Mouse (Mus musculus) forebrain, postnatal 0 days (tissue): Measurements from ENCODE around the gene Olfr19. TPM values are rescaled to one million over a fixed set of nuclear protein-coding genes. Genes with fewer than 3 reads are reported as not detected.
"Not testable (repeated sequence)": the region's sequence is repeated elsewhere in the genome, so short reads cannot be mapped to it uniquely, and the experiment has no call there.

Source experiments
- ATAC-seq: fragments of 200-750 bp; cut with Nextera tagmentation; 2 replicates; pipeline ENCODE4 v1.8.0; 2017; ENCODE audit warnings: mild to moderate bottlenecking, moderate library complexity
- DNase-seq: peaks from one replicate; pipeline ENCODE4 v3.0.0-alpha.2; 2015
- H3K27ac ChIP-seq: fragments of 300-500 bp; sonication (generic); 2 replicates; pipeline ENCODE4 v1.5.1; 2014; ENCODE audit warnings: low read depth, mild to moderate bottlenecking, antibody characterized with exemption, low read length, moderate library complexity, mixed read lengths
- H3K27me3 ChIP-seq: fragments of 300-500 bp; sonication (generic); 2 replicates; pipeline ENCODE4 v1.6.1; 2014; ENCODE audit warnings: mild to moderate bottlenecking, low read length, mixed read lengths; ENCODE audit not compliant: insufficient read depth
- H3K36me3 ChIP-seq: fragments of 300-500 bp; sonication (generic); 2 replicates; pipeline ENCODE4 v1.6.1; 2014; ENCODE audit warnings: mild to moderate bottlenecking, moderate library complexity; ENCODE audit not compliant: insufficient read depth
- H3K4me1 ChIP-seq: fragments of 300-500 bp; sonication (generic); 2 replicates; pipeline ENCODE4 v1.6.1; 2014; ENCODE audit warnings: antibody characterized with exemption; ENCODE audit not compliant: insufficient read depth
- H3K4me2 ChIP-seq: fragments of 300-500 bp; sonication (generic); 2 replicates; pipeline ENCODE4 v1.6.1; 2014; ENCODE audit warnings: low read depth, mild to moderate bottlenecking, moderate library complexity
- H3K4me3 ChIP-seq: fragments of 300-500 bp; sonication (generic); 2 replicates; pipeline ENCODE4 v1.5.1; 2014; ENCODE audit warnings: low read depth, low read length, mixed read lengths
- H3K9ac ChIP-seq: fragments of 300-500 bp; sonication (generic); 2 replicates; pipeline ENCODE4 v1.6.1; 2014; ENCODE audit warnings: mild to moderate bottlenecking
- H3K9me3 ChIP-seq: fragments of 300-500 bp; sonication (generic); 2 replicates; pipeline ENCODE4 v1.6.1; 2016; ENCODE audit warnings: low read length
- CTCF ChIP-seq: sonication (generic); IDR thresholded peaks from 2 replicates; pipeline ENCODE4 v1.5.1; 2016; ENCODE audit warnings: antibody characterized with exemption, control low read depth, low read depth
- WGBS: fragments of 180-500 bp; shearing (Covaris S2); extraction: QIAGEN DNeasy Blood & Tissue Kit; methylation state at CpG from one replicate; pipeline ENCODE4 v1.1.7; 2014; 5-methylcytosine and 5-hydroxymethylcytosine counted together
- polyA plus RNA-seq: library from polyadenylated mRNA; unstranded; fragments of >200 nt; fragmentation: Nextera tagmentation; extraction: Ambion mirVana; gene quantifications from 2 replicates; pipeline ENCODE4 v1.2.1, GENCODE M21; 2015
- total RNA-seq: library from RNA; depleted of rRNA; stranded (reverse); fragments of >200 nt; gene quantifications from 2 replicates; pipeline ENCODE4 v1.2.3, GENCODE M21; 2014; rRNA removed

Olfr19 gene
- total RNA-seq (not detected in 2 replicates), polyA plus RNA-seq (0.08 TPM in 1 of 2 replicates, not detected in the other)

DNA sequence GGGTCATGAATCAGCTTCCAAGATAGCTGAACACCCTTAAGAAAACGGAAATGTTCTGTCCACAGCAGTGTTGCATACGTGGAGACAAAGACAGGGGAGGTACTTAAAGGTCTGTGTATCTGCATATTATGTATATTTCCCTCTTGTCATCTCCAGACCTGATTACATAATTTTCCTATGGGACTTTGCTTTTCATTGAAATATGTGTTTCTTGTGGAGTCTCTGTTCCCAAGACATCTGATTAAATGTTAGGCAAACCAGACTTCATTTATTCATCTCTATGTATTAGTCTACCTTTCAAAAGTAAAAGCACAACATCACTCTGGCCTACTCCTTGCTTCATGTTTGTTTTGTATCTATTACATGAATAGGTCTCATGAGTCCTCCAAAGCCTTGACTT, at the start of gene Olfr19:
Gene Olfr19 (minus strand): TSS at position 101 of the 400 bp plus-strand sequence.
- Histone ChIP-seq H3K27me3 (no peaks in the 10 kb centered on the region), H3K4me2 (no peak within 1 kb of the TSS), H3K9ac (no peak within 1 kb of the TSS), H3K9me3 (no peaks in the 10 kb centered on the region), H3K4me3 (no peak within 1 kb of the TSS), H3K36me3 (no peaks in the 10 kb centered on the region), H3K4me1 (no peaks in the 10 kb centered on the region), H3K27ac (no peak within 1 kb of the TSS)
- ATAC-seq = no peak
- no peak for TF ChIP-seq CTCF
- DNase-seq = no peak
- 75% methylated on average over 2 of the region's 2 CpGs for WGBS

GRCm38 (mm10) chr16:16684975-16685374, 8.8 kb upstream of the Olfr19 start:
- DNase-seq (no peak), ATAC-seq (no peak)
- 66% methylated on average over 3 of the region's 3 CpGs for WGBS
- Histone ChIP-seq H3K4me2 (no peak overlapping the region), H3K36me3 (no peaks in the 10 kb centered on the region), H3K4me1 (no peaks in the 10 kb centered on the region), H3K4me3 (no peak overlapping the region), H3K27me3 (no peaks in the 10 kb centered on the region), H3K9me3 (no peaks in the 10 kb centered on the region), H3K9ac (no peak overlapping the region), H3K27ac (no peak overlapping the region)
- no peak for TF ChIP-seq CTCF

GRCm38 (mm10) chr16:16684053-16684452, 7.8 kb upstream of the Olfr19 start:
- WGBS = 75% methylated on average over 2 of the region's 2 CpGs

GRCm38 (mm10) chr16:16664994-16665393, 11.2 kb downstream of the Olfr19 start:
- DNase-seq (no peak), ATAC-seq (no peak)
- H3K27me3 ChIP-seq = no peaks in the 10 kb centered on the region
- no peaks in the 10 kb centered on the region for H3K4me1 ChIP-seq
- H3K36me3 ChIP-seq = no peaks in the 10 kb centered on the region
- H3K9me3 ChIP-seq = no peaks in the 10 kb centered on the region
- no peak overlapping the region for H3K9ac ChIP-seq
- 82% methylated on average over 4 of the region's 4 CpGs for WGBS
- H3K4me3 ChIP-seq = no peak overlapping the region
- no peak overlapping the region for H3K4me2 ChIP-seq
- no peak overlapping the region for H3K27ac ChIP-seq
- TF ChIP-seq CTCF = no peak

More at GRCm38 (mm10) chr16:16684053-16684452, 7.8 kb upstream of the Olfr19 start:
- H3K9me3 ChIP-seq = no peaks in the 10 kb centered on the region
- H3K27ac ChIP-seq = no peak overlapping the region
- H3K9ac ChIP-seq = no peak overlapping the region
- no peak for TF ChIP-seq CTCF
- no peak for ATAC-seq
- no peak for DNase-seq
- H3K4me3 ChIP-seq = no peak overlapping the region
- H3K27me3 ChIP-seq = no peaks in the 10 kb centered on the region
- no peak overlapping the region for H3K4me2 ChIP-seq
- no peaks in the 10 kb centered on the region for H3K36me3 ChIP-seq
- H3K4me1 ChIP-seq = no peaks in the 10 kb centered on the region

GRCm38 (mm10) chr16:16664516-16664915, 11.7 kb downstream of the Olfr19 start:
- H3K27me3 ChIP-seq, ATAC-seq, H3K4me1 ChIP-seq, H3K4me2 ChIP-seq, H3K27ac ChIP-seq, H3K9ac ChIP-seq, H3K4me3 ChIP-seq, DNase-seq, H3K9me3 ChIP-seq, H3K36me3 ChIP-seq: not testable (repeated sequence)

- no peak for ATAC-seq
- H3K4me3 ChIP-seq = no peak overlapping the region
- no peaks in the 10 kb centered on the region for H3K36me3 ChIP-seq
- no peaks in the 10 kb centered on the region for H3K4me1 ChIP-seq
- no peak for DNase-seq
- TF ChIP-seq CTCF = no peak
- no peaks in the 10 kb centered on the region for H3K9me3 ChIP-seq
- 82% methylated on average over 1 of the region's 1 CpGs for whole genome bisulfite sequencing
- H3K4me2 ChIP-seq = no peak overlapping the region
- H3K9ac ChIP-seq = no peak overlapping the region
- H3K27me3 ChIP-seq = no peaks in the 10 kb centered on the region
- no peak overlapping the region for H3K27ac ChIP-seq
Measured at GRCm38 (mm10) chr16:16645148-16645547, 31.1 kb downstream of the Olfr19 start.

GRCm38 (mm10) chr16:16633730-16634129, 42.5 kb downstream of the Olfr19 start:
- Histone ChIP-seq H3K4me1 (no peaks in the 10 kb centered on the region), H3K9me3 (no peaks in the 10 kb centered on the region), H3K27ac (no peak overlapping the region), H3K27me3 (no peaks in the 10 kb centered on the region), H3K36me3 (no peaks in the 10 kb centered on the region), H3K4me3 (no peak overlapping the region), H3K4me2 (no peak overlapping the region), H3K9ac (no peak overlapping the region)
- DNase-seq (no peak), ATAC-seq (no peak)
- TF ChIP-seq CTCF = no peak

Other genes starting within 250 kb of the Olfr19 start
- gene Fgd4, start 75.9 kb downstream of the Olfr19 start, total RNA-seq = 46.7 and 50.2 TPM in 2 replicates
- gene Fgd4, start 75.9 kb downstream of the Olfr19 start, polyA plus RNA-seq = 6.0 and 10.7 TPM in 2 replicates
- gene Spag6l, start 153.1 kb upstream of the Olfr19 start, total RNA-seq = 19.2 and 27.4 TPM in 2 replicates
- 15.5 and 20.5 TPM in 2 replicates for gene Spag6l, start 153.1 kb upstream of the Olfr19 start, polyA plus RNA-seq
- gene Igll1, start 187.6 kb upstream of the Olfr19 start, total RNA-seq = not detected in 2 replicates
- gene Igll1, start 187.6 kb upstream of the Olfr19 start, polyA plus RNA-seq = not detected in 2 replicates
- gene Top3b, start 194.3 kb upstream of the Olfr19 start, total RNA-seq = 74.3 and 88.6 TPM in 2 replicates
- 41.1 and 52.5 TPM in 2 replicates for gene Top3b, start 194.3 kb upstream of the Olfr19 start, polyA plus RNA-seq
- 0.95 and 6.2 TPM in 2 replicates for gene Vpreb1, start 194.4 kb upstream of the Olfr19 start, total RNA-seq
- 0.83 and 0.97 TPM in 2 replicates for gene Vpreb1, start 194.4 kb upstream of the Olfr19 start, polyA plus RNA-seq
- 26.8 and 34.7 TPM in 2 replicates for gene Ppm1f, start 220.1 kb upstream of the Olfr19 start, total RNA-seq
- gene Ppm1f, start 220.1 kb upstream of the Olfr19 start, polyA plus RNA-seq = 7.9 and 12.1 TPM in 2 replicates